Mouse (Mus musculus): ENCODE results near the gene Vmn2r33.
"Not testable (repeated sequence)": the region's sequence is repeated elsewhere in the genome, so short reads cannot be mapped to it uniquely, and the experiment has no call there.

Gene Vmn2r33

DNA sequence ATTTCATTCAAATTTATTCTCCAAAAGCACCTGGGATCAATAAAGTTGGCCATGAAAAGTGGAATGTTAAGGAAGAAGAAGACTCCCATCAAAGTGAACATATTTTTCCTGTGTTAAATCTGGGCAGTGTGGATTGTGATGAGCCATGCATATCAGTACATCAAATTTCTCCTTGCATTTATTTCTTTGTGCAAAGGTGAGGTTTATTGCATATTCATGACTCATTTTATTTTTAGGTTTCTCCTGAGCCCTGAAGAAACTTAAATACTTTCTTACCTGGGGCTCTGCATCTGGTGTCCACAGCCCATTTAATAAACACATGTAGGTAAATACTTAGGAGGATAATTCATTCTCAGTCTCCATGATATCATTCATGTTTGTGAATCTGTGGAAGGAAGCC is at the start of gene Vmn2r33:
TSS of gene Vmn2r33 (minus strand) at position 101 of the 400 bp plus-strand sequence.
- DNase-seq: not testable (repeated sequence)
